Mouse (Mus musculus): Measurements from ENCODE around the gene Ntn1. TPM values are rescaled to one million over a fixed set of nuclear protein-coding genes. Genes with fewer than 3 reads are reported as not detected.
A peak's percentile ranks its signal among the peaks of the same experiment; 100 is the strongest.

Ntn1 gene
- polyA plus RNA-seq, 1 experiment from 2014 or later: 10.2 TPM

DNA sequence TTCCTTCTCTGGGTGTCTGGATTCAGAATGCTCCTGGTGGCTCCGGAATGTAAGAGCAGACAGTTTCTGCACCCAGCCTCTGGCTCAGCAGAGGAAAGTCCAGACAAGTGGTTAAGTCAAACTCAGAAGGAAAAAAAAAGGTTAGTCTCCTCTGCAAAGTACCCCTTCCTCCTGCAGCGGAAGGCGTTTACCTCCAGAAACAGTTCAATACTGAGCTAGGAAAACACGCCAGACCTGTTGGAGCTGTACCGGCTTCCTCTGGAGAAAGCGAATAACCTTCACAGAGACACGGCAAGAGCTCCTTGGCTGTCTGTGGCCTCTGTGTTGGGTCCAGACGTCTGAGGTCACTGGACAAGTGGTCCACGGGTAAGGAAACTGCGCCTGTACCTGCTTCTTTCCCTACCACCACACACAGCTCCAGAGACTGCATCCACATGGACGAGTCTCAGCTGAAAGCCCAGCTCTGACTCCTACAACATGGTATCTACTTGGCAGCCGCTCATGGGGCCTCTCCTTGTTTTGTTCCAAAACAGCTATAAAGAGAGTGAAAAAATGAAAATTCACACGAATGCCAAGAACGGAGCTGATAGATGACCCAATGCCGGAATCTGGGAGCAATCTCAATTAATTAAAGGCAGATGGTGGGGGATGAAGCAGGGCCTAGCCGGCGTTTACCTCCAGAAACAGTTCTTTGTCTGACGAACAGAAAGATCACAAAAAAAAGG lies 171.5 kb downstream of the Ntn1 start:
- Histone ChIP-seq H3K27ac (peak overlapping the region; percentile 79), H3K9me3 (0 out of 2 replicates have a peak, but pooled peaks cover 4% of the 10 kb centered on the region), H3K4me2 (no peak overlapping the region), H3K27me3 (no peaks in the 10 kb centered on the region), H3K36me3 (peaks cover 4% of the 10 kb centered on the region; the same call in 1 of the 2 replicates), H3K9ac (replicated peaks) (no peak overlapping the region; the same call in 1 of the 2 replicates), H3K4me3 (replicated peaks) (no peak overlapping the region), H3K4me1 (replicated peaks) (peaks cover 16% of the 10 kb centered on the region)
- no peak for ATAC-seq (ENCODE audit: insufficient number of reproducible peaks, insufficient read depth, low FRiP score, low TSS enrichment, low read depth)
- 35% methylated on average over 18 of the region's 18 CpGs for WGBS

DNA sequence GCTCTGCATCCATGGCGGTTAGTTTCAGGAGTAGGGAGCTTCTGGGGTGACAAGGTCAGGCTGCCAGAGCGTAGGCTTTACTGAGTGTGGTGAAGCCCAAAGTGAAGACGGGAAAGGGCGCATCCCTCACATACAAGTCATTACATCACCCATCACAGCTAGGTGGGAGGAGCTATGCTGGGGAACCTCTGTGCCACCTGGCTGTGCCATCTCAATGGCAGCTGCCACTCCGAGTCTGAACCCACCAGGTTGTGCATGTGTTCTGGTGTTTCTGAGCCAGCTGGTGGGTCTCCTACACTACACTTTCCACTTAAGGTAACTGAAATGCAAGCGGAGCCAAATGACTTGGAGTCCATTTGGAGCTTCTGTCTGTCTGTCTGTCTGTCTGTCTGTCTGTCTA lies 172.8 kb downstream of the Ntn1 start:
- Histone ChIP-seq H3K9me3 (no peaks in the 10 kb centered on the region), H3K4me1 (replicated peaks) (peaks cover 16% of the 10 kb centered on the region), H3K27ac (no peak overlapping the region), H3K9ac (replicated peaks) (no peak overlapping the region), H3K4me2 (no peak overlapping the region), H3K36me3 (peaks cover 4% of the 10 kb centered on the region; the same call in 1 of the 2 replicates), H3K4me3 (replicated peaks) (no peak overlapping the region), H3K27me3 (peaks cover under 1% of the 10 kb centered on the region; the same call in 1 of the 2 replicates)
- WGBS: 93% methylated on average over 6 of the region's 6 CpGs
- ATAC-seq (ENCODE audit: insufficient number of reproducible peaks, insufficient read depth, low FRiP score, low TSS enrichment, low read depth): no peak

- Histone ChIP-seq H3K4me1 (replicated peaks) (peaks cover 16% of the 10 kb centered on the region), H3K4me3 (replicated peaks) (no peak overlapping the region), H3K36me3 (peaks cover 4% of the 10 kb centered on the region; the same call in 1 of the 2 replicates), H3K27ac (no peak overlapping the region), H3K4me2 (no peak overlapping the region), H3K9me3 (no peaks in the 10 kb centered on the region), H3K9ac (replicated peaks) (no peak overlapping the region), H3K27me3 (peaks cover 3% of the 10 kb centered on the region; the same call in 1 of the 2 replicates)
- no peak for ATAC-seq (ENCODE audit: insufficient number of reproducible peaks, insufficient read depth, low FRiP score, low TSS enrichment, low read depth)
- WGBS: 65% methylated on average over 5 of the region's 5 CpGs
These were observed 174.0 kb downstream of the Ntn1 start for GRCm38 (mm10) chr11:68226654-68227057.

- 55% methylated on average over 13 of the region's 13 CpGs for WGBS
- ATAC-seq (ENCODE audit: insufficient number of reproducible peaks, insufficient read depth, low FRiP score, low TSS enrichment, low read depth): no peak
- Histone ChIP-seq H3K4me3 (replicated peaks) (no peak overlapping the region), H3K36me3 (peaks cover 4% of the 10 kb centered on the region; the same call in 1 of the 2 replicates), H3K4me2 (no peak overlapping the region), H3K4me1 (replicated peaks) (peaks cover 34% of the 10 kb centered on the region), H3K9me3 (no peaks in the 10 kb centered on the region), H3K27me3 (peaks cover 3% of the 10 kb centered on the region; the same call in 1 of the 2 replicates), H3K9ac (replicated peaks) (no peak overlapping the region), H3K27ac (no peak overlapping the region)
These were observed 177.5 kb downstream of the Ntn1 start for GRCm38 (mm10) chr11:68223143-68223542.

GRCm38 (mm10) chr11:68222209-68222608 lies 178.4 kb downstream of the Ntn1 start:
- Histone ChIP-seq H3K4me3 (replicated peaks) (no peak overlapping the region), H3K4me2 (no peak overlapping the region), H3K9ac (replicated peaks) (no peak overlapping the region), H3K9me3 (no peaks in the 10 kb centered on the region), H3K4me1 (replicated peaks) (peaks cover 44% of the 10 kb centered on the region), H3K27me3 (peaks cover 3% of the 10 kb centered on the region; the same call in 1 of the 2 replicates), H3K27ac (no peak overlapping the region), H3K36me3 (peaks cover 4% of the 10 kb centered on the region; the same call in 1 of the 2 replicates)
- no peak for ATAC-seq (ENCODE audit: insufficient number of reproducible peaks, insufficient read depth, low FRiP score, low TSS enrichment, low read depth)
- 85% methylated on average over 7 of the region's 7 CpGs for WGBS

GRCm38 (mm10) chr11:68220733-68221132 lies 179.9 kb downstream of the Ntn1 start:
- Histone ChIP-seq H3K27me3 (peaks cover 3% of the 10 kb centered on the region; the same call in 1 of the 2 replicates), H3K9ac (replicated peaks) (no peak overlapping the region), H3K27ac (peak overlapping the region; percentile 4; the same call in 1 of the 2 replicates), H3K4me1 (replicated peaks) (peaks cover 58% of the 10 kb centered on the region), H3K4me3 (replicated peaks) (no peak overlapping the region), H3K9me3 (no peaks in the 10 kb centered on the region), H3K36me3 (peaks cover 4% of the 10 kb centered on the region; the same call in 1 of the 2 replicates), H3K4me2 (no peak overlapping the region)
- WGBS: 18% methylated on average over 4 of the region's 4 CpGs
- ATAC-seq (ENCODE audit: insufficient number of reproducible peaks, insufficient read depth, low FRiP score, low TSS enrichment, low read depth): no peak

GRCm38 (mm10) chr11:68216041-68216440 lies 184.6 kb downstream of the Ntn1 start:
- H3K4me3 ChIP-seq (replicated peaks): no peak overlapping the region
- WGBS: 75% methylated on average over 11 of the region's 11 CpGs
- 0 out of 2 replicates have a peak overlapping the region, but pooled peaks have one; percentile 12 for H3K27ac ChIP-seq
- no peak overlapping the region for H3K9ac ChIP-seq (replicated peaks)
- no peaks in the 10 kb centered on the region; the same call in 1 of the 2 replicates for H3K27me3 ChIP-seq
- H3K4me1 ChIP-seq (replicated peaks): peaks cover 99% of the 10 kb centered on the region
- no peaks in the 10 kb centered on the region for H3K36me3 ChIP-seq
- H3K9me3 ChIP-seq: no peaks in the 10 kb centered on the region
- ATAC-seq (ENCODE audit: insufficient number of reproducible peaks, insufficient read depth, low FRiP score, low TSS enrichment, low read depth): no peak
- no peak overlapping the region for H3K4me2 ChIP-seq

GRCm38 (mm10) chr11:68215206-68215912 lies 185.3 kb downstream of the Ntn1 start:
- H3K9me3 ChIP-seq: no peaks in the 10 kb centered on the region
- H3K4me2 ChIP-seq: no peak overlapping the region
- H3K27ac ChIP-seq: no peak overlapping the region
- H3K4me1 ChIP-seq (replicated peaks): peaks cover 96% of the 10 kb centered on the region
- H3K4me3 ChIP-seq (replicated peaks): no peak overlapping the region
- H3K36me3 ChIP-seq: no peaks in the 10 kb centered on the region
- WGBS: 35% methylated on average over 6 of the region's 6 CpGs
- no peaks in the 10 kb centered on the region; the same call in 1 of the 2 replicates for H3K27me3 ChIP-seq
- 0 out of 2 replicates have a peak overlapping the region, but pooled peaks have one; percentile 4 for H3K9ac ChIP-seq (replicated peaks)
- ATAC-seq (ENCODE audit: insufficient number of reproducible peaks, insufficient read depth, low FRiP score, low TSS enrichment, low read depth): no peak

GRCm38 (mm10) chr11:68214496-68215205 lies 186.0 kb downstream of the Ntn1 start:
- H3K27me3 ChIP-seq: no peaks in the 10 kb centered on the region; the same call in 1 of the 2 replicates
- H3K27ac ChIP-seq: no peak overlapping the region
- peaks cover 89% of the 10 kb centered on the region for H3K4me1 ChIP-seq (replicated peaks)
- 79% methylated on average over 9 of the region's 9 CpGs for WGBS
- no peak for ATAC-seq (ENCODE audit: insufficient number of reproducible peaks, insufficient read depth, low FRiP score, low TSS enrichment, low read depth)
- H3K9me3 ChIP-seq: no peaks in the 10 kb centered on the region
- H3K4me2 ChIP-seq: no peak overlapping the region
- no peak overlapping the region for H3K9ac ChIP-seq (replicated peaks)
- no peaks in the 10 kb centered on the region for H3K36me3 ChIP-seq
- H3K4me3 ChIP-seq (replicated peaks): no peak overlapping the region

DNA sequence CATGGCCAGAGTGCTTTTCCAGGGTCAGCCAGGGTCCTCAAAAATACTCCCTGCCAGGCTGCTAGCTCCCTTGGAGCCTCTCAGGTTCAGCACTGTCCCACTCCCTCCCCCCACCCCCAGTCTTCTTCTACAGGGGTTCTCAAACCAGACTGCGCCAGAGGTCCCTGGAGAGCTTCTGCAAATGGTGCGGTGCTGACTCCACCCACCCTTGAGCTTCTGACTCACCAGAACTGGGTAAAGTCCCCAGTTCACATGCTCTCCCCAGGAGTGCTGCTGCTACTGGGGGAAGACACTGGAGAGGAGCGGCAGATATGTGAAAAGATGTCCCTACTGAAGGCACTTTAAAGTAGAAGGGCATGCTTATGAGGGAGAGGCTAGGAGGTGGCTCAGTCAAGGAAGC lies 186.7 kb downstream of the Ntn1 start:
- H3K27ac ChIP-seq: no peak overlapping the region
- no peak for ATAC-seq (ENCODE audit: insufficient number of reproducible peaks, insufficient read depth, low FRiP score, low TSS enrichment, low read depth)
- H3K4me2 ChIP-seq: no peak overlapping the region
- H3K9me3 ChIP-seq: no peaks in the 10 kb centered on the region
- WGBS: 61% methylated on average over 3 of the region's 3 CpGs
- no peak overlapping the region for H3K9ac ChIP-seq (replicated peaks)
- H3K4me1 ChIP-seq (replicated peaks): peaks cover 81% of the 10 kb centered on the region
- no peak overlapping the region for H3K4me3 ChIP-seq (replicated peaks)
- no peaks in the 10 kb centered on the region; the same call in 1 of the 2 replicates for H3K27me3 ChIP-seq
- H3K36me3 ChIP-seq: no peaks in the 10 kb centered on the region
